Mouse (Mus musculus): Measurements from ENCODE around the gene Dnajc24. TPM values are rescaled to one million over a fixed set of nuclear protein-coding genes. Genes with fewer than 3 reads are reported as not detected.

The Dnajc24 gene
- 10 to 100 TPM; 24.1 to 28.1 TPM for total RNA-seq (2021)

DNA sequence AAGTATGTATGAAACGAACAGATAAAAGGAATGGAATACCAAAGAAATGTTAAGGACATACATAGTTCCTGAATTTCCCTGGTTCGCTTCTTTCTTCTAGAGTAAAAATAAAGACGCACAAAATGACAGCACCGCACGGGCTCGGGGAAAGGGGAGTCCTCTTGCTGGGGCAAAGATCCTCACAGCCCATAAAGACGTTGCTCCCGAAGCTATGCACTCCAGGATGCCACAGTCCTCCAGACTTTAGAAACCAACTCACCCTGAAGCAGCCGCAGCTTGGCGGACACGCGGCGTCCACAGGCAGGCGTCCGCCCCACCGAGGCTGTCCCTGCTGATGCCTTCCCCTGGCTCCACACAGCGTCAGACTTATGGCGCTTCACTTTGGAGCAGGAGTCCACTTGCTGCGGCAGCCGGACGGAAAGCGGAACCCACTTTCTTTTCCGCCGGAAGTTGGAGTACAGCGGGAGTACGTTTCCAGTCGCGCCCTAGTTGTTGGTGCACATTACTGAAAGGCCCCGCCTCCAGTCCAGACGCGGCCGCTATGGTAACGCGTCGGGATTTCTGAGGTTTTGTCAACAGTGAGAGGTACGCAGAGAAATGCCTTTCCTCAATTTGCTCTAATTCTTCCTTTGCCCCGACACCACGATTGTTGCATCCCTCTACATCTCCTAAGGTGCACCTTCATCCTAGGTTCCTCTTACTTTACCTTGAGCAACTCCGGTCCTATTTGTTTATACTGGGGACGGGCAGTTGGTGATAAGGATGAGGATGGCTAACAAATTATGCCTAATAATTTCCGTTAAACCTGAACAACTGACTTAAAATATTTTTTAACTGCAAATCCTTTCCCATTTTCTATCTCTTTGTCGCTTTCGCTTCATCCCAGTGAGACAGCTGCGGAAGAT is at the start of gene Dnajc24:
Gene Dnajc24, minus strand, starts transcription at position 715 of the 905 bp plus-strand sequence.
- DNase-seq: peak; percentile 91 to 93

DNA sequence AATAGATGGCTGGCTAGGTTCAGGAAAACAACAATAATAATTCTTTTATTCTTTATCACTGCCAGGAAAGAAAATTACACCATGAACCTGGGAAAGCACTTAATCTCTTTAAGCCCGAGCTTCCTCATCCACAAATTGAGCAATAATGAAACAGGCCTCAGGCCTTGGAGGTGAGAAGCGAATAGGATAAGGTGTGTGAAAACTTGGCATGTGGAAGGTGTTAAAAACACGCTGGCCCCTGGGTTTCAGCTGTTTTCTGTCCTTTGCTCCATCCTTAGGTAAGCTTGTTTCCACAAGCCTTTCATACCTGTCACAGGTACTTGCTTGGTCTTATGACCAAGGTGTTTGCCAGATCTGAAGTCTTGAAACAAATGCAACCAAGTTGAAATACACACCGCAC is 43.3 kb upstream of the Dnajc24 start:
- DNase-seq: no peak

DNA sequence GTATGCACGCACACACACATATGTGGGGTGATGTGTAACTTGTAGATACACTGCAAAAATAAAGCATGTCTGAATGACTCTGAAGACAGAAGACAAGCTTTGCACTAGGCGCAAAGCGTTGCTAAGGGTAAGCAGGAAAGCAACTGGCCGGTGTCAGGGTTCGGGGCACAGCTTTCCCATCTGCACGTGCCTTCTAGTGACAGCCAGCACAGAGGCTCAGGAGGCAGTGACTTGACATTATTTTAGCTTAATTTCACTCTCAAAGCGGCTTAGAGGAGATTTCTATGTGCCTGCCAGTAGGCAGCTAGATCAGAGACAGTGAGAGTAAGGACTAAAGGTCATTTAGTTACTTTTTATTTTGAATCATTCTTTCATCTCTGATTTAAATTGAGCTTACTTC is 39.1 kb upstream of the Dnajc24 start:
- no peak for DNase-seq

DNA sequence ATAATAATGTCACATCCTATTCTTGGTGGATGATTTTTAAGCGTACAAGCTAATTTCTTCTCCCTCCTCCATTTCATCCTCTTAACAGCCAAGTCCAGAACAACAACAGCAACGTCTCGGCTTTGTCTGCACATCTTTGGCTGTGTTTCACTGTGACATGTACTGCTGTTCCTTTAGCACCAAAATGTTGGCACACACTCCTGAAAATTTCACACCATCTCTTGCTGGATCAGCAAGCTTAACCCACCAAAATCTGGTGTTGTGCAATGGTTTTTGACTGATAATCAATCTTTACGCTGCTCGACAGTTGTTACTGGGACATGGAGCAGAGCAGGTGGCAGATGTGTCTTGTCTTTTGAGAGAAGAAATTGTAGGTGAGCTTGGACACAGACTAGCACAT is 38.6 kb upstream of the Dnajc24 start:
- DNase-seq: no peak

DNA sequence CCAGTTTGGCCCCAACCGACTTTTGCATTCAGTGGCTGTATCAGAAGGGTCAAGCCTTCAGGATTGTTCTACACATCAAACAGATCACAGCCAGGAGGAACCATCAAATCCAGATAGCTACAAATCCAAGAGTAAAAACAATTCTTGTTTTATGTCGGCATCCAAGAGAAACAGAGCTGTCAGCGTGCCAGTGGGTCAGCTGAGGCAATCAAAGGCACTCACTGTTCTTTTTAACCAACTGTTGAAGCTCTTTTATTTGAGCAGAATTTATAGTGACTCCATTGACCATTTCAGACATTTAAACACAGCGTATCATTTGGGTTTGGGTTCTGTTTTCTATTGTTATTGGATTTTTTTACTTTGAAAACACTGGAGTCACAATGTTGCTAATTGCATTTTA is 34.9 kb upstream of the Dnajc24 start:
- DNase-seq: peak; percentile 11 to 31

DNA sequence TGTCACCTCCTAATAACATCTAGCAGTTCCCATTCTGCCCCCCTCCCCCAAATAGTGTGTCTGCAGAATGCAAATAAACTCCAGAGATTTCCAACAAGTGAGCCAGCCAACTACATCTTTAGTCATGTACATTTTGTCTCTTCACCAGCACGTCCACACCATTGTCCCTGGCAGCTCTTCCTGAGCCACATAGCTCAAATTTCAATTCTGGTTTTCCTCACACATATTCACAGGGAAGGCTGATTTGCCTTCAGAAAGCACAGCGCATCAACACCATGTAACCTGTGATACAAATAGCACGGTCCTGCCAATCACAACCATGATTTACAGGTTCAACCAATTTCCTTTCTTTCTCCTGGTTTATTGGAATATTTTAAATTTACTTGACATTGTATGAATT is 21.5 kb upstream of the Dnajc24 start:
- DNase-seq: no peak

DNA sequence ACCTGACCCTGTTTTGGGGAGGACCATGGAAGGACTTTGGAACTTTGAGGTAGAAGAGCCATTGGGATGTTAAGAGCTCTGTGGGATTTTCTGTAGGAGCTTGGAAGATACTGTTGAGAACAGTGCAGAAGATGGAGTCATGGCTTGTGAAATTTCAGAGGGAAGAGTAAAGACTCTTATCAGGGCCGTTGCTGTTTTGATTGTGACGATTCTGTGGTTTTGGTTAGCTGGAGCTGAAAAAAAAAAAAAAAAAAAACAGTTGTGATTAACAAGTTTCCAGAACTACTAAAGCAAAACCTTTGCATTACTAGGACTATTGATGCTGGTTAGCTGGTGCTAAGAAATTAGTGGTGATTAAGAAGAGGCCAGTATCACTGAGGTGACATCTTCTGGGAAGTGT is 5.1 kb upstream of the Dnajc24 start:
- no peak for DNase-seq

DNA sequence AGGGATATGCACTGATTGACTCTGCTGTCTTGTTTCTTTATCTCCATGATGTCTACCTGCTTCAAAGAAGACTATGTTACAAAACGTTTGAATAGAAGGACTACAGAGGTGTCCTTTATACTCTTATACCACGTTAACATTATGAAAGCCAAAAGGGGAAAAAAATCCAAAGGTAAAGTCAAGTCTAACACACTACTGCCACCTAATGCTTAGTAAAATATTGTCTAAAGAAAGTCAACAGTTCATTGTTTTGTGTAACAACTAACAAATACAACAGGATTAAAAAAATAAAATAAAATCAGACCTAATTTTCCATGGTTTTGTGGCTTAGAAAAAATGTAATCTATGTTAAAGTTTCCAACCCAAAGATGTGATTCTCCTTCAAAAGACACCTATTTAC is 15.3 kb downstream of the Dnajc24 start:
- DNase-seq: no peak

DNA sequence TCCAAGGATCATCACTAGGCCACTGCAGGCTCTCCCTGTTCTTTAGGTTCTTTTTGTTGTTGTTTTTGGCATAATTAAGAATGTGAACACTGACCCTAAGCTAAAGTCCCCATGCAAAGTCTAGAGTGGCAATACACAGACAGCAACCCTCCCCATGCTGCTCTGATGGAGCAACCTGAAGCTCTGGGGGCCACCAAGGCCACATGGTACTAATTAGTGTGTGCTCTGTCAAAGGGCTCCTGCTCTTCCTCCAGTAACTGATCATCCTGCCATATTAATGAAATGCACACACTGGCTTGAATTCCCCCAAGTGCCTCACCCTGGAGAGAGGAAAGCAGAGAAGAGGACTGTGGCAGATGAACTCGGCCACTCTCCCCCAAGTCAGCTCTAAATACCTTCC is 16.2 kb downstream of the Dnajc24 start:
- no peak for DNase-seq

DNA sequence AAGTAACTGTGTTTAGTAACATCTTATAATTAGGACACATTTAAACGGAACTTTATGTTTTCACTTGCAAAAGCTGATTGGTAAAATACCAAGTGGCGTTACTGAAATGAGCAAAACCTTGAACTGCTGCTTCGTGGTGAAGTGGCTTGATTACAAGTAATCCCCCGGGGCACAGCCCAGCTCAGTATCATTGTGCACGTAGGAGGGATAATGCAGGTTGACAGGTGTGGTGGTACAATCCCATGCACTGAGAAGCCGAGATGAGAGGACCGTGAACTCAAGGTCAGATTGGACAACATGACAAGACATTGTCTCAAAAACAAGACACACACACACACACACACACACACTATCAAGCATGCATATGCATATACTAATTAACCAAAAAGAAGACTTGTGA is 18.1 kb downstream of the Dnajc24 start:
- DNase-seq: no peak

DNA sequence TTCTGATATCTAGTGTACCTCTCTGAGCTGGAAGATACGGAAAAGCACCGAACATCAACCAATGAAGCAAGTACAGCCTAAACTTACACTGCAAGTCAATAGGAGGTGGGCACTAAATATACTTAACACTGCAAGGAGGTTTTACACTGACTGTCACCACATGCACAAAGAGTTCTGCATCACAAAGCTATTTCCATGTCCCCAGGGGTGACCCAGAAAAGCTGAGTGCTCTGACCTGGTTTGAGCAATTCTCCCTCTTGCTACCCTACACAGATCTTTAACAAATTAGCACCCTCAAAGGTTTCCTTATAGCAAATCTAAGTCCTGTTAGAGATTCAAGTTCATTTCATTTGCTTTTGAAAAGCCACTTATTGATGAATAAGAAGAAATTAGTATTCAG is 25.3 kb downstream of the Dnajc24 start:
- DNase-seq: no peak

DNA sequence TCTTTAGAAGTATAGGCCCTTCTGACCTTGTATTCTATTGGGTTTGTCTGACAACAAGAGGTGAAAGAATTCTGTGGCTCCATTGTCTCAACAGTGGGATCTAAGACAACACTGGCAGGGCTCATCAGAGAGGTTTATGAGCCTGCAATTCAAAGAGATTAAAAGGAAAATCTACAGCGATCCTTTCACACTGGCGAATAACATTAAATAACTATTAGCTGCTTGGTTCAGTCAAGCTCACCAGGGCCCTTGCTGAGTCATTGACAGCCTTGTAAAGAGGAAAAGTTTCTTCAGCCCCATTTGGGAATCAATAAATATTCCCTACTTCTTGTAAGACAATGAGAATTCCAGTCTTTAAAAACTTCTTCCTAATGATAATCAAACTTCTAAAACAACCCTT is 29.4 kb downstream of the Dnajc24 start:
- no peak for DNase-seq

DNA sequence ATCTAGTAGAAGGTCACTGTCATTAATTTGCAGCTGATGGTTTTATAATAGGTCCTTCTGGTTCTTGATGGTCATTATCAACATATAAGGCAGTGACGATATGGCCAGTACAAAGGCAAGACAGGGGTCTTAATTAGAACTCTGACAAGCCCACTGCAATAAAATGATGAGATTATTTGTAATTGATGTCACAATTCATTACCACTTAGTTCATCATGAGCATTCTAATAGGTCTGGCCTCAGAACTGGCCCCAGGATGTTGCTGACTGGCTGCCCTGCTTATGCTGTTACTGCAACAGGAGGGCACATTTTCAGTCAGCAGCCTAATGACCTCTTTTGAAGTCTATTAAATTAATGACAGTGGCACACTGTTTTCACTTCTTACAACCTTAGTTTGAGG is 39.9 kb downstream of the Dnajc24 start:
- no peak for DNase-seq

DNA sequence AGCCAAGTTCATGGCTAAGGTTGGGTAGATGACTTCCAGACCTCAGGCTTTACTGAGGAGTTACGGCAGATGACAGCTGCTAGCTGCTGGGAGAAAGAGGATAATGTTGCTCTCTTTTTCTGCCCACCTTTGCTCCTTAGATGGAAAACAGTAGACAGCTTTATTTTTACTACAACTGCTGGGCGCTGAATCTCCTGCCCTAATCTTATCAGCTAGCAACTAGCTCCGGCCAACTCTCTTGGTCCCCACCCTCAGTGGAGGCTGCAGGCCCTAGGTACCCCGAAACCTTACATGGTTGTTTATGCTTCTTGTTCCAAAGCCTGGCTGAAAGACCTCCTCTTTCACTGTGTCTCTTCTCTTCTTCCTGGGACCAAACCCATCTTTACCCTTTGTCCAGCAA is 49.5 kb downstream of the Dnajc24 start:
- no peak for DNase-seq

DNA sequence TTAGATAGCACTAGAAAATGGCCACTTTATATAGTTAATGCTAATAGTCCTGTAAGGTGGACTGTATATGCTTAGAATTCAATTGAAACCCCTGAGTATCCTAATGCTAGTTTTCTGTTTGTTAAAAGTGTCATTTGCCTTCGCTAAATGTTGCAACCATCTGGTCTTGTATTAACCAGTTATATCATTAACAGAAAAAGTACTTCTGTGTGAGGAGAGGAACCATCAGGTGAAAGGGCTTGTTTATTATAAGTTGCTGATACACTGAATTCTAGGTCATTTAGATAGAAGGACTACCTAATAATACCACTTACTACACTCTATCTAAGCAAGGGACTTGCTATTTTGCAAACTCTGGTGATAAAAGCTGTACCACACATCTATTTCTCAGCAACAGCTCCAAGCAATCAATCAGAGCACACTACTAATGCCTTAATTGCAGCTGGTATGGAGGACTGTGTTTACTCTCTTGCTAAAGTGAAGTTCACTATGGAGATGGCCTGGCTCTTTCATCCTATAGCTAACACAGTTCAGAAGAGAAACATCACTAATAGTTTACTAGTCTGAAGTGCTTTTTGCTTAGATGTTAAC is 51.9 kb downstream of the Dnajc24 start:
- DNase-seq: no peak

DNA sequence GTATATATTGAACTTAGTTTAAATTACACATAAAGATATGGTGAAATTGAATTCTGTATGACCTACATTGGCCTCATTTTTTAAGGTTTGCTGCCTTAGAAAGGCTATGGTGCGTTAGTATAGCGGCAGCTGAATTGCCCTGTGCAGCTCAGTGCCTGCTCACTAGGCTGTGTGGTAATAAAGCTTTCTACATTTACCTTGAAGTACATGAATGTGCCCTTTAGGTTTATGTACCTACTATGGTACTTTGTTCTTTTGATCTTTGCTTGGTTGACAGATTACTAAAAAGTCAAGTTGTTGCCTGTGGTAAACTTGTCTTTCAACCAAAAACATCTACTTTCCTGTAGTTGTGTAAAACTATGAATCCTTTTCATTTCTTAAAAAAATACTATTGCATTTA is 53.2 kb downstream of the Dnajc24 start:
- no peak for DNase-seq

DNA sequence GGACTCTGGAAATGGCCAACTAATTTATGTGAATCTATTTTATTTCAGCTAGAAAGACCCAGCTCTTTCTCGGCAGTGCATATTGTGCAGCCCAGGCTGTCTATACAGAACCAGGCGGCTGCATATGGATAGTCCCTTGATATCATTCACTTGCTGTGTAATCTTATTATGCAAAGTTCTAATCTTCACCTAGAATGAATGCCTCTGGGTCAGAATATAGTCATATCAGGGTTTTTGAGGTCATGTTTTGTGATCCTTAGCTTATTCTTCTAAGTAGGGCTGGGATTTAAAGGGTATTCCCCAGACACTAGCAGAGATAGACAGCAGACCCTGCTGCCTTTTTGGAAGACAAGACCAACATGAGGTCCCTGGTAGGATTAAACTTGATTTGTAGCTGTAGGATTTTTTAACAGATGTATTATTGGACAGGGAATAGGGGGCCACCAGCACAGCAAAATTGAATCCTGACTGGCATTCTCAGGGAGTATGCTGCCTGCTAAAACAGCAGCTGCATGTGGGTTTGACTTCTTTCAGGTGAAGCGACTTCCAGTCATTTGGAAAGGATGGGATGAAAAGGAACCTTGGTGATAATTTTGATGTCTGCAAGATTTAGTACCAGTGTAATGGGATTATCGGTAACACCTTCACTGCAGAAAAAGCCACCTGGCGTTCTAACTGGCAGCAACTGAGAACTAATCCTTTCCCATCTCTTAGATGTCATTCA is 85.6 kb downstream of the Dnajc24 start:
- no peak for DNase-seq

Small RNAs within 50 kb of the gene (microRNA-seq; reads per million reads assigned to microRNA genes)
- 0 reads per million in 2 experiments for gene Gm22002

Other genes starting within 250 kb of the Dnajc24 start
- 10 to 100 TPM; 16.1 to 19.4 TPM for gene Elp4, start 99.0 kb downstream of the Dnajc24 start, total RNA-seq (2021)
- gene Immp1l, start 98.9 kb downstream of the Dnajc24 start, total RNA-seq (2021): 10 to 100 TPM; 30.9 to 34.1 TPM

Measured in layer of hippocampus, postnatal 36 days (tissue).